Mouse (Mus musculus): ENCODE measurements around the gene Tubgcp6. TPM values are rescaled to one million over a fixed set of nuclear protein-coding genes. Genes with fewer than 3 reads are reported as not detected.

Tubgcp6 gene
- polyA plus RNA-seq, 1 experiment from 2014 or later: 19.8 TPM

DNA sequence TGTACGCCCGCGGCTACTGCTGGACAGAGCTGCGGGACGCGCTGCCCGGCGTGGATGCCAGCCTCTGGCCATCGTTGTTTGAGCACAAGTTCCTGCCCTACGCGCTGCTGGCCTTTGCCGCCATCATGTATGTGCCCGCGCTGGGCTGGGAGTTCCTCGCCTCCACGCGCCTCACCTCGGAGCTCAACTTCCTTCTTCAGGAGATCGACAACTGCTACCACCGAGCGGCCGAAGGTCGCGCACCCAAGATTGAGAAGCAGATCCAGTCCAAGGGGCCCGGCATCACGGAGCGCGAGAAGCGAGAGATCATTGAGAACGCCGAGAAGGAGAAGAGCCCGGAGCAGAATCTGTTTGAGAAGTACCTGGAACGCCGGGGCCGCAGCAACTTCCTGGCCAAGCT lies 55.3 kb downstream of the Tubgcp6 start:
- Histone ChIP-seq H3K9ac (no peak overlapping the region), H3K4me3 (ENCODE audit: low read depth, low read length) (peak overlapping the region; percentile 11; the same call in 1 of the 2 replicates), H3K27me3 (ENCODE audit: insufficient read depth, low read length) (peaks cover 40% of the 10 kb centered on the region), H3K4me2 (peak overlapping the region; percentile 42), H3K4me1 (ENCODE audit: insufficient read depth) (no peaks in the 10 kb centered on the region), H3K9me3 (ENCODE audit: low read depth, low read length) (no peaks in the 10 kb centered on the region), H3K27ac (ENCODE audit: low read depth) (no peak overlapping the region), H3K36me3 (ENCODE audit: insufficient read depth) (no peaks in the 10 kb centered on the region)
- DNase-seq (no peak), ATAC-seq (ENCODE audit: insufficient read depth) (no peak)
- TF ChIP-seq CTCF (IDR thresholded peaks at IDR 0.05; ENCODE audit: low read depth): no peak
- 26% methylated on average over 35 of the region's 35 CpGs for WGBS

DNA sequence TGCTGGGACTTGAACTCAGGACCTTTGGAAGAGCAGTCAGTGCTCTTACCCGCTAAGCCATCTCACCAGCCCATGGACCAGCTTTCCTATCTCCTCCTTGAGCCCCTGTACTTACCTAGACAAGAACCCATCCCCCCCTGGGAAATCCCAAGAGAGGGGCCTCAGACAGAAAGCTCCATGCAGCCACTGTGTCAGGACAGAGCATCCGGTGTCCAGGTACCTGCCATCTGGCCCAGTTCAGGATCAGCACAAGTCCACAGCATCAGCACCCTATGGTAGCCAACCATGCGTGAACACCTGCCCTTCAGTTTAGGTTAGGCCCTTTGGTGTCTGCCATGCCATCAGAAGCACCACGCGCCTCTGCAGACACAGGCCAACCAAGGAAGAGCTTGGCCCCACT lies 58.0 kb downstream of the Tubgcp6 start:
- Histone ChIP-seq H3K9ac (no peak overlapping the region), H3K27me3 (ENCODE audit: insufficient read depth, low read length) (peaks cover 52% of the 10 kb centered on the region), H3K9me3 (ENCODE audit: low read depth, low read length) (no peaks in the 10 kb centered on the region), H3K4me2 (no peak overlapping the region), H3K27ac (ENCODE audit: low read depth) (no peak overlapping the region), H3K4me3 (ENCODE audit: low read depth, low read length) (no peak overlapping the region), H3K36me3 (ENCODE audit: insufficient read depth) (no peaks in the 10 kb centered on the region), H3K4me1 (ENCODE audit: insufficient read depth) (0 out of 2 replicates have a peak, but pooled peaks cover 3% of the 10 kb centered on the region)
- no peak for TF ChIP-seq CTCF (IDR thresholded peaks at IDR 0.05; ENCODE audit: low read depth)
- DNase-seq (no peak), ATAC-seq (ENCODE audit: insufficient read depth) (no peak)
- WGBS: 92% methylated on average over 5 of the region's 5 CpGs

DNA sequence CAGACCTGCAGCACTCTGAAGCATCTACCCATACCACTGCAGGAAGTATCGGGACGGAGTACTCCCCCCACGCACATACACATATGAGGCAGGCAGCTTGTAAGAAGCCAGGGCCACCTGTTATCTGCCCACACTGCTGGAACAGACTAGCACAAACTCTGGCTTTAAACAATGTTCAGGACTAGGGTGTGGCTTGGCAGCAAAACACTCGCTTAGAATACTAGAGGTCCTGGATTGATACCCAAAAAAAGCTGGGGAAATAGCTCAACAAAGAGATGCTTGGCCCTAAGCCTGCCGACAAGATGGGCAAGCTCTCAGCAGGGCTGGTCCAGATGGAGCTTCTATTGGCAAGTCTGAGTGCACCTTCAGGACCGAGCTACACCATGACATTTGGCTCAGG lies 59.4 kb downstream of the Tubgcp6 start:
- no peak for TF ChIP-seq CTCF (IDR thresholded peaks at IDR 0.05; ENCODE audit: low read depth)
- Histone ChIP-seq H3K9ac (no peak overlapping the region), H3K9me3 (ENCODE audit: low read depth, low read length) (no peaks in the 10 kb centered on the region), H3K4me3 (ENCODE audit: low read depth, low read length) (no peak overlapping the region), H3K27me3 (ENCODE audit: insufficient read depth, low read length) (peaks cover 58% of the 10 kb centered on the region), H3K4me1 (ENCODE audit: insufficient read depth) (0 out of 2 replicates have a peak, but pooled peaks cover 3% of the 10 kb centered on the region), H3K27ac (ENCODE audit: low read depth) (no peak overlapping the region), H3K4me2 (no peak overlapping the region), H3K36me3 (ENCODE audit: insufficient read depth) (no peaks in the 10 kb centered on the region)
- 76% methylated on average over 6 of the region's 6 CpGs for WGBS
- no peak for ATAC-seq (ENCODE audit: insufficient read depth)
- DNase-seq: no peak

DNA sequence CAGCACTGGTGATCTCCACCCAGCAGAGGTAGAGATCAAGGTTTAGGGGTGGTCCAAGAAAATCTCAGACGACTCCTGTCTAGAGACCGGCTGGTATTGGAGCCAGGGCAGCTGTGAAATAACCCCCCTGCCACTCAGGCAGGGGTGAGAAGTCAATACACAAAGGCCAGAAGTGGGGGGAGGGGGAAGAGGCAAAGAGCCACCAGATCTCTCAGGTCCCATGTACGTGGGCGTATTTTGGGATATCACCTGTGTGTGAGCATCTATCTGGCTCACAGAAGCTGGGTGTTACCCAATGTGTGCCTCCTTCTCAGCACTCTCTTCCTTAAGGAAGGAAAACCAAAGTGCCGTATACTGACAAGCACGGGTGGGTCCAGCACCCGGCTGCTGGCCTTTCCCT lies 59.9 kb downstream of the Tubgcp6 start:
- no peak overlapping the region for H3K4me3 ChIP-seq (ENCODE audit: low read depth, low read length)
- no peak overlapping the region for H3K27ac ChIP-seq (ENCODE audit: low read depth)
- H3K9me3 ChIP-seq (ENCODE audit: low read depth, low read length): no peaks in the 10 kb centered on the region
- 0 out of 2 replicates have a peak, but pooled peaks cover 3% of the 10 kb centered on the region for H3K4me1 ChIP-seq (ENCODE audit: insufficient read depth)
- no peak for DNase-seq
- no peaks in the 10 kb centered on the region for H3K36me3 ChIP-seq (ENCODE audit: insufficient read depth)
- TF ChIP-seq CTCF (IDR thresholded peaks at IDR 0.05; ENCODE audit: low read depth): no peak
- no peak for ATAC-seq (ENCODE audit: insufficient read depth)
- no peak overlapping the region for H3K4me2 ChIP-seq
- 68% methylated on average over 7 of the region's 7 CpGs for WGBS
- H3K9ac ChIP-seq: no peak overlapping the region
- peaks cover 58% of the 10 kb centered on the region for H3K27me3 ChIP-seq (ENCODE audit: insufficient read depth, low read length)

DNA sequence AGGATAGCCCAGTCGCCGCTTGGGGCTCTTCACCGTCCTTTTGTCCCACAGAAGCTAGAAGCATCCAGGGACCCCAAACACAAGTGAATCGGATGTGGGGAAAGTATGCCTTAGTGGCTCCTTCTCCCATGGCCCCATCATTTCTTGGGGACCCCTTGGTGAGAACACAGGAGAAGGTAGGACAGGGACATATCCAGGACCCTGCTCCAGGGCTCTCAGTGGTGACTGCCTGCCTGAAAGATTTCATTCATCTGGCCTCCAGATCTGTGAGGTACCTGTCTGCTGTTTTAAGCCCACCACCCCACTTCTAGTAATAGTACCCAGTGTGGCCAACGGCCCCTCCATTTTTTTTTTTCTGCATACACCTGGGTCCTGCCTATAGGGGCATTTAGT lies 60.4 kb downstream of the Tubgcp6 start:
- WGBS: 82% methylated on average over 5 of the region's 5 CpGs
- H3K4me2 ChIP-seq: no peak overlapping the region
- DNase-seq (no peak), ATAC-seq (ENCODE audit: insufficient read depth) (no peak)
- TF ChIP-seq CTCF (IDR thresholded peaks at IDR 0.05; ENCODE audit: low read depth): no peak
- peaks cover 55% of the 10 kb centered on the region for H3K27me3 ChIP-seq (ENCODE audit: insufficient read depth, low read length)
- no peak overlapping the region for H3K9ac ChIP-seq
- H3K4me1 ChIP-seq (ENCODE audit: insufficient read depth): 0 out of 2 replicates have a peak, but pooled peaks cover 3% of the 10 kb centered on the region
- no peak overlapping the region for H3K27ac ChIP-seq (ENCODE audit: low read depth)
- H3K4me3 ChIP-seq (ENCODE audit: low read depth, low read length): no peak overlapping the region
- H3K9me3 ChIP-seq (ENCODE audit: low read depth, low read length): no peaks in the 10 kb centered on the region
- no peaks in the 10 kb centered on the region for H3K36me3 ChIP-seq (ENCODE audit: insufficient read depth)

DNA sequence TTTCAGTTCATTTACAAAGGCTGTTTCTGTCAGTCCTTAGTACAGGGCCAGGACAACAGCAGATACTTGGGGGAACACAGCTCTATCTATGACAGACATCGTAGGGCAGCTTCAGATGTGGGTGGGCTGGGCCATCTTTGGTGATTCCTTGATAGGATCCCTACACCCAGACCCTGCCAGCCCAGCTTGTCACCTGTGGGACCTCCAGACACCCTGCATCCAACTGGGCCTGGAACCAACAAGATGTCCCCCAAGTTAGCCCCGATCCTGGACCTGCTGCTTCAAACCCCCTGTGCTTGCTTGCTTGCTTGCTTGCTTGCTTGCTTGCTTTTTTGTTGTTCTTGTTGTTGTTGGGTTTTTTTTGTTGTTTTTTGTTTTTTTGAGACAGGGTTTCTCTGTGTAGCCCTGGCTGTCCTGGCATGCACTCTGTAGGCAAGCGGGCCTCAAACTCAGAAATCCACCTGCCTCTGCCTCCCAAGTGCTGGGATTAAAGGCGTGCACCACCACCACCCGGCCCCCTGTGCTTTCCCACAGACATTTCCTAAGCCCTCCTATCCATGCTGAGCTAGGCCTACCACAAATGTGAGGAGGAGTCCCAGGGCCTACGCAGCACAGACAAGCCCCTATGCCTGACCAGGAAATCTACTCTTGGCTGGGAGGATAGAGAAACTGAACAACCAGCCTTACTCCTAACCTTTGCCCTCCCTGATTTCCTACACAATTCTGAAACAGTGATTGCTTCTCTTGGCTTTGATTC lies 61.0 kb downstream of the Tubgcp6 start:
- Histone ChIP-seq H3K27ac (ENCODE audit: low read depth) (no peak overlapping the region), H3K9me3 (ENCODE audit: low read depth, low read length) (no peaks in the 10 kb centered on the region), H3K36me3 (ENCODE audit: insufficient read depth) (no peaks in the 10 kb centered on the region), H3K9ac (no peak overlapping the region), H3K4me2 (no peak overlapping the region), H3K4me1 (ENCODE audit: insufficient read depth) (0 out of 2 replicates have a peak, but pooled peaks cover 3% of the 10 kb centered on the region), H3K27me3 (ENCODE audit: insufficient read depth, low read length) (peaks cover 53% of the 10 kb centered on the region), H3K4me3 (ENCODE audit: low read depth, low read length) (no peak overlapping the region)
- TF ChIP-seq CTCF (IDR thresholded peaks at IDR 0.05; ENCODE audit: low read depth): no peak
- DNase-seq (no peak), ATAC-seq (ENCODE audit: insufficient read depth) (no peak)
- WGBS: 89% methylated on average over 6 of the region's 6 CpGs

DNA sequence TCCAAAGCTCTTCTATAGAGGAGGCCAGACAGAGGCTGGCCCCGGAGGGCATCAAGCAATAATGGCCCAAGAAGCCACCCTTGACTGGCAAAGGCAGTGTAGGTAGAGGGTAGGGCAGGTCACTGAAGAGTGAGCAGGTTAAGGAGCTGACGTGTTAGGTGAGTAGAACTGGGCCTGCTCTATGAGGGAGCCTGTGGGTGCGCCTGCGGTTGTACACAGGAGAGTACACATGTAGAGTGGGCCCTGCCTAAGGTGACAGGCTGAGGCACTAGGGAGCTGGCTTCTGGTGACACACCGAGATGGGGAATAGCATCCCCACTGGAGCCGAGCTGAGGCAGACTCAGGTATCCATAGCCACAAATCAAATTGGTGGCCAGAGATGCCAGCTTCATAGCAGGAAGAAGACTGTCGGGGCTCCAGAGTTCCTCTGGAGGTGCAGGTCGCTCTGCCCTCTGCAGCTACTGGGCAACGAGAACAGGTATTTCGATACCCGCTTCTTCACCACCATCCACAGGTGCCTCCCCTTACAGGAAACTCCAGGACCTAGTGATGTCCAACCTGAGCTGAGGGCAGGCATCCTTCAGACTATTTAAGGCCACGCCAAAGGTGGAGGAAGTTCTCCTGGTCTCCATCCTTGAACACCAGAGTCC lies 62.0 kb downstream of the Tubgcp6 start:
- H3K9ac ChIP-seq: no peak overlapping the region
- H3K27ac ChIP-seq (ENCODE audit: low read depth): no peak overlapping the region
- DNase-seq (no peak), ATAC-seq (ENCODE audit: insufficient read depth) (no peak)
- H3K4me1 ChIP-seq (ENCODE audit: insufficient read depth): 0 out of 2 replicates have a peak, but pooled peaks cover 3% of the 10 kb centered on the region
- no peaks in the 10 kb centered on the region for H3K9me3 ChIP-seq (ENCODE audit: low read depth, low read length)
- no peak overlapping the region for H3K4me3 ChIP-seq (ENCODE audit: low read depth, low read length)
- H3K4me2 ChIP-seq: peak overlapping the region; percentile 96; the same call in 1 of the 2 replicates
- 79% methylated on average over 12 of the region's 12 CpGs for WGBS
- TF ChIP-seq CTCF (IDR thresholded peaks at IDR 0.05; ENCODE audit: low read depth): no peak
- H3K36me3 ChIP-seq (ENCODE audit: insufficient read depth): no peaks in the 10 kb centered on the region
- peaks cover 43% of the 10 kb centered on the region for H3K27me3 ChIP-seq (ENCODE audit: insufficient read depth, low read length)
